Mouse (Mus musculus) CH12.LX (cell line): ENCODE measurements around the gene Exoc3. TPM values are rescaled to one million over a fixed set of nuclear protein-coding genes. Genes with fewer than 3 reads are reported as not detected.

ENCODE experiments used
- DNase-seq: peaks from one replicate; pipeline ENCODE4 v3.0.0-alpha.2; 2013; ENCODE audit errors: extremely low read depth
- H3K27ac ChIP-seq: 2 replicates; pipeline ENCODE4 v1.5.1; 2012; ENCODE audit warnings: low read depth, mild to moderate bottlenecking, control low read depth, moderate library complexity; ENCODE audit not compliant: insufficient read depth
- H3K27me3 ChIP-seq: replicated peaks from 2 replicates; pipeline ENCODE3; 2012; ENCODE audit warnings: inconsistent platforms
- H3K36me3 ChIP-seq, 2 experiments: replicated peaks in 1 of 2; 2 replicates each; pipeline versions ENCODE3 to v1.6.1; 2012; ENCODE audit warnings: inconsistent platforms in 1 of 2, low read length in 1 of 2, mild to moderate bottlenecking in 1 of 2, mixed read lengths in 1 of 2, moderate library complexity in 1 of 2; ENCODE audit not compliant: control insufficient read depth in 1 of 2, insufficient read depth in 1 of 2
- H3K4me1 ChIP-seq, 2 experiments: 2 replicates each; pipeline ENCODE4 v1.6.1; 2012; ENCODE audit warnings: inconsistent platforms in 1 of 2, moderate library complexity in 1 of 2; ENCODE audit not compliant: insufficient read depth in 2 of 2, control insufficient read depth in 1 of 2
- H3K4me2 ChIP-seq: 2 replicates; pipeline ENCODE4 v1.6.1; 2012; ENCODE audit warnings: low read depth, mild to moderate bottlenecking, control low read depth; ENCODE audit not compliant: poor library complexity, insufficient read depth, severe bottlenecking
- H3K4me3 ChIP-seq, 3 experiments: fragments of 150-350 bp in 1 of 3; sonication (generic) in 1 of 3; replicated peaks in 1 of 3; 2 replicates each; pipeline versions ENCODE3 to v1.5.1; 2011 to 2012; ENCODE audit warnings: low read depth in 2 of 3, low read length in 2 of 3, mild to moderate bottlenecking in 2 of 3, moderate library complexity in 2 of 3, control low read depth in 1 of 3, improper control_type of control experiment in 1 of 3, inconsistent platforms in 1 of 3, mixed read lengths in 1 of 3; ENCODE audit not compliant: poor library complexity in 1 of 3
- H3K79me2 ChIP-seq: replicated peaks from 2 replicates; pipeline ENCODE4 v1.6.1; 2012; ENCODE audit warnings: mild to moderate bottlenecking, moderate library complexity; ENCODE audit not compliant: control insufficient read depth, poor library complexity, insufficient read depth, severe bottlenecking; ENCODE audit errors: extremely low read depth
- H3K9ac ChIP-seq: 2 replicates; pipeline ENCODE4 v1.6.1; 2012; ENCODE audit warnings: low read depth, mild to moderate bottlenecking, control low read depth, moderate library complexity; ENCODE audit not compliant: insufficient read depth
- H3K9me3 ChIP-seq: replicated peaks from 2 replicates; pipeline ENCODE3; 2012; ENCODE audit warnings: low read length, inconsistent platforms, mixed read lengths
- BHLHE40 ChIP-seq: IDR thresholded peaks from 2 replicates; pipeline ENCODE4 v1.6.1; 2011; ENCODE audit warnings: mild to moderate bottlenecking, low read depth, low read length, improper control_type of control experiment
- CHD1 ChIP-seq: IDR thresholded peaks from 2 replicates; pipeline ENCODE4 v1.6.1; 2012; ENCODE audit warnings: low read depth, low read length, improper control_type of control experiment, inconsistent platforms
- E2F4 ChIP-seq: IDR thresholded peaks from 2 replicates; pipeline ENCODE4 v1.6.1; 2011; ENCODE audit warnings: low read depth, low read length, improper control_type of control experiment; ENCODE audit not compliant: insufficient replicate concordance
- ELF1 ChIP-seq: IDR thresholded peaks from 2 replicates; pipeline ENCODE4 v1.6.1; 2014; ENCODE audit warnings: low read depth, mild to moderate bottlenecking, inconsistent platforms, low read length, improper control_type of control experiment
- ETS1 ChIP-seq: conservative IDR thresholded peaks from 2 replicates; pipeline ENCODE4 v1.6.1; 2012; ENCODE audit warnings: low read depth, mild to moderate bottlenecking, inconsistent platforms, low read length, improper control_type of control experiment, moderate library complexity
- GABPA ChIP-seq: IDR thresholded peaks from 2 replicates; pipeline ENCODE4 v1.6.1; 2012; ENCODE audit warnings: low read depth, low read length, improper control_type of control experiment, inconsistent platforms; ENCODE audit not compliant: insufficient replicate concordance
- HCFC1 ChIP-seq: IDR thresholded peaks from 2 replicates; pipeline ENCODE4 v1.6.1; 2012; ENCODE audit warnings: low read depth, mild to moderate bottlenecking, inconsistent platforms, low read length, improper control_type of control experiment
- JUN ChIP-seq: IDR thresholded peaks from 2 replicates; pipeline ENCODE4 v1.6.1; 2011; ENCODE audit warnings: low read depth, mild to moderate bottlenecking, low read length, improper control_type of control experiment, moderate library complexity; ENCODE audit not compliant: insufficient read depth
- JUND ChIP-seq: conservative IDR thresholded peaks from 2 replicates; pipeline ENCODE4 v1.6.1; 2011; ENCODE audit warnings: low read depth, low read length, improper control_type of control experiment
- KAT2A ChIP-seq: IDR thresholded peaks from 2 replicates; pipeline ENCODE4 v1.6.1; 2012; ENCODE audit warnings: low read length, improper control_type of control experiment, inconsistent platforms; ENCODE audit not compliant: insufficient replicate concordance
- MAFK ChIP-seq: IDR thresholded peaks from 2 replicates; pipeline ENCODE4 v1.6.1; 2011; ENCODE audit warnings: low read length, improper control_type of control experiment; ENCODE audit not compliant: insufficient replicate concordance
- MXI1 ChIP-seq: IDR thresholded peaks from 2 replicates; pipeline ENCODE4 v1.6.1; 2011; ENCODE audit warnings: mild to moderate bottlenecking, low read depth, low read length, improper control_type of control experiment
- NRF1 ChIP-seq: IDR thresholded peaks from 2 replicates; pipeline ENCODE4 v1.6.1; 2014; ENCODE audit warnings: low read depth, mild to moderate bottlenecking, inconsistent platforms, low read length, improper control_type of control experiment, moderate library complexity
- PAX5 ChIP-seq: IDR thresholded peaks from 2 replicates; pipeline ENCODE4 v1.6.1; 2012; ENCODE audit warnings: low read length, inconsistent platforms, mixed read lengths
- POLR2A ChIP-seq: IDR thresholded peaks from 2 replicates; pipeline ENCODE4 v1.6.1; 2011; ENCODE audit warnings: low read depth, mild to moderate bottlenecking, improper control_type of control experiment, low read length
- RAD21 ChIP-seq: IDR thresholded peaks from 2 replicates; pipeline ENCODE4 v1.6.1; 2011; ENCODE audit warnings: low read depth, mild to moderate bottlenecking, low read length, improper control_type of control experiment, moderate library complexity
- RCOR1 ChIP-seq: conservative IDR thresholded peaks from 2 replicates; pipeline ENCODE4 v1.6.1; 2012; ENCODE audit warnings: low read depth, mild to moderate bottlenecking, inconsistent platforms, low read length, improper control_type of control experiment
- SMC3 ChIP-seq: IDR thresholded peaks from 2 replicates; pipeline ENCODE4 v1.6.1; 2011; ENCODE audit warnings: low read depth, low read length, improper control_type of control experiment
- TBP ChIP-seq: conservative IDR thresholded peaks from 2 replicates; pipeline ENCODE4 v1.6.1; 2011; ENCODE audit warnings: low read depth, low read length, improper control_type of control experiment
- TCF12 ChIP-seq: IDR thresholded peaks from 2 replicates; pipeline ENCODE4 v1.6.1; 2014; ENCODE audit warnings: low read depth, mild to moderate bottlenecking, inconsistent platforms, low read length, improper control_type of control experiment
- USF1 ChIP-seq: IDR thresholded peaks from 2 replicates; pipeline ENCODE4 v1.6.1; 2014; ENCODE audit warnings: low read depth, mild to moderate bottlenecking, inconsistent platforms, low read length, improper control_type of control experiment
- USF2 ChIP-seq: conservative IDR thresholded peaks from 2 replicates; pipeline ENCODE4 v1.6.1; 2011; ENCODE audit warnings: low read depth, low read length, improper control_type of control experiment
- ZC3H11A ChIP-seq: IDR thresholded peaks from 2 replicates; pipeline ENCODE4 v1.6.1; 2012; ENCODE audit warnings: low read depth, mild to moderate bottlenecking, inconsistent platforms, low read length, improper control_type of control experiment
- ZKSCAN1 ChIP-seq: IDR thresholded peaks from 2 replicates; pipeline ENCODE4 v1.6.1; 2012; ENCODE audit warnings: low read depth, inconsistent platforms, low read length, improper control_type of control experiment, borderline replicate concordance
- ZMIZ1 ChIP-seq: IDR thresholded peaks from 2 replicates; pipeline ENCODE4 v1.6.1; 2012; ENCODE audit warnings: low read depth, mild to moderate bottlenecking, inconsistent platforms, low read length, improper control_type of control experiment
- ZNF384 ChIP-seq: IDR thresholded peaks from 2 replicates; pipeline ENCODE4 v1.6.1; 2012; ENCODE audit warnings: low read depth, low read length, improper control_type of control experiment, inconsistent platforms
- dilution Hi-C: fragments of 300-500 bp; cut with MboI; formaldehyde crosslinking; loops from 2 replicates; pipeline ENCODE4 v1.14.3; 2020; ENCODE audit warnings: low sequenced_read_pairs; ENCODE audit not compliant: extremely low pct_unique_long_range_greater_than_20kb, extremely low pct_ligation_motif_present
- in situ Hi-C: fragments of 300-500 bp; cut with MboI; formaldehyde crosslinking; loops from 3 replicates; pipeline ENCODE4 v1.14.3; 2019; ENCODE audit warnings: low sequenced_read_pairs, low pct_ligation_motif_present, low pct_unique_long_range_greater_than_20kb, mixed read lengths
- polyA plus RNA-seq: library from polyadenylated mRNA; unstranded; fragments of >175 nt; gene quantifications from 2 replicates; pipeline ENCODE4 v1.2.1, GENCODE M21; 2012; ENCODE audit warnings: low read depth; ENCODE audit not compliant: insufficient read length
- total RNA-seq, 2 experiments: library from RNA; depleted of rRNA; stranded (reverse); fragments of 300-350 nt in 1 of 2; fragments of >200 nt in 1 of 2; gene quantifications; 2 replicates each; pipeline ENCODE4 v1.2.3; 2012 to 2014

Exoc3 gene
- total and polyA plus RNA-seq, 3 experiments = 23.3 to 28.9 (median 26.5) TPM

DNA sequence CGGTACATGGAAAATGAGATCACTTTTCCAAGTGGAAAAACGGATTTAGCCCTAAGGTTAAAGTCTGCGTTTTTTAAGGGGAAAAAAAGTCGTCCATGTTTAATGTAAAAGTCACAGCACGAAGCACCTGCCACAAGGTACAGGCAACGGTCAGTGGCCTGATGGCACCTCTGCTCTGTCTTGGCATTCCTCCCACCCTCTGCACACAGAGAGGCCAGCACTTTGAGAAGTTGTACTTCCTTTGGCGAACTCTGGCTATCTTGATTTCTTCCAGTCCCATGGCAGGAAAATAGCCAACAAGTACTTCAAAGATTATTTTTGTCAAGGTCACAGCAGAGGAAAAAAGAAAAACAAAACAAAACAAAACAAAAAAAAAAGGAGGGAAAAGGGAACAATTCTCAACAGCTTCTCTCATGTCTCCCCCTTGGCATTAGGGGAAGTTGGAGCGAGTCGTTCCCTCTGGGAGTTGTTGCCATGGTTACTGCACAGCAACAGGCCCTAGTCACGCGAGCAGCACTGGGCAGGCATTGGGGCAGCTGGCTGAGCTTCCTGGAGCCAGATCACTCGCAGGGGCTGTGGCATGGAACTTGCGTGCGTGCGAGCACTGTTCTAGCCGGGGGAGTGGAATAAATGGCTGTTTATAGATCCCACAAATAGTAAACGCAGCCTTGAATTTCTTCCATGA lies 36.8 kb upstream of the Exoc3 start:
- Histone ChIP-seq H3K4me2 (0 out of 2 replicates have a peak overlapping the region, but pooled peaks have one; percentile 0), H3K4me1 (peaks cover 8 to 11% of the 10 kb centered on the region in 2 experiments), H3K27ac (no peak overlapping the region), H3K9me3 (no peaks in the 10 kb centered on the region), H3K27me3 (no peaks in the 10 kb centered on the region), H3K36me3 (no peaks in the 10 kb centered on the region), H3K79me2 (no peaks in the 10 kb centered on the region), H3K4me3 (no peak overlapping the region), H3K9ac (no peak overlapping the region)
- dilution Hi-C loops = no loop called here
- peak; percentile 57 for DNase-seq
- in situ Hi-C loops = no loop called here
- TF ChIP-seq ZKSCAN1 = no peak
- no peak for TF ChIP-seq ZC3H11A
- no peak for TF ChIP-seq KAT2A
- no peak for TF ChIP-seq TBP
- TF ChIP-seq GABPA = no peak
- TF ChIP-seq BHLHE40 = peak; percentile 88

DNA sequence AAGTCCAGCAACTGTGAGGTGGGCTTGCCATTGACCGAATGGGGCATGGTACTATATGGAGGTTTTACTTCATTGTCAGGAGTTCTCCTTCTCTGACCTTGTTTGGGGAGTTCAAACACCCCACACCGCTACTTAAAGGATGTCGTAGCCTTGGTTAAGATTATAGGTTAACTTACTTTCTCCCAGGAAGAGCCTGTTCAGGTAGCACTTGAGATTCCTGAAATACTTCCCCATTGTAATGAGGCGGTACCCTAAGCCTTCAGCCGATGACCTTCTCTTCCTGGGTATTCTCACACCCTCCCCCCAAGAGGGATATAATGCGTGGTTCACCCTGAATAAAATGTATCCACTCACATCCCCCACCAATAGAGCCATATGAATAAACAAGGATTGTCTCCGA lies 29.0 kb upstream of the Exoc3 start:
- Histone ChIP-seq H3K9me3 (no peaks in the 10 kb centered on the region), H3K27me3 (no peaks in the 10 kb centered on the region), H3K4me1 (no peaks in the 10 kb centered on the region), H3K4me3 (no peak overlapping the region), H3K79me2 (no peaks in the 10 kb centered on the region), H3K4me2 (no peak overlapping the region), H3K36me3 (no peaks in the 10 kb centered on the region), H3K9ac (no peak overlapping the region), H3K27ac (no peak overlapping the region)
- TF ChIP-seq RCOR1 (no peak), MAFK (no peak), USF1 (no peak), RAD21 (no peak), POLR2A (no peak), ZNF384 (no peak)
- DNase-seq = no peak
- in situ Hi-C loops (no loop called here), dilution Hi-C loops (no loop called here)

DNA sequence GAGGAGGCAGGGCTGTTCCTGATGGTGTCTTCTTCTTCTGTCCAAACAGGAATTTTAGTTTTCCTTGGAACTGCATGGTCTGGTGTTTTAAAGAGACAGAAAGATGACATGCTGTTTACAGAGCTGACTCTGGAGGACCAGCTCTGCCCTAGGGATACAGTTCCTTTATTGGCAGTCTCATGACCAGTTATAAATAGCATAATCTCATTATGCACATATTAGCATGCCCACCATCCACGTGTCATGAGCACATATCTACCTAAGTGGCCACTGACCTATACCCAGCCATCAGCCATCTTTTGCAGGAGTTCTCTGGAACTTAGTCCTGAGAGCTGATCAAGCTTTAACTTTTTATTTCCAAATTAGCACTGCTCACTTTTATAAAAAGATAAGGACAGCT lies 12.1 kb upstream of the Exoc3 start:
- Histone ChIP-seq H3K4me3 (no peak overlapping the region), H3K27me3 (no peaks in the 10 kb centered on the region), H3K9me3 (no peaks in the 10 kb centered on the region), H3K4me2 (no peak overlapping the region), H3K36me3 (no peaks in the 10 kb centered on the region), H3K79me2 (no peaks in the 10 kb centered on the region), H3K4me1 (no peaks in the 10 kb centered on the region), H3K9ac (no peak overlapping the region), H3K27ac (no peak overlapping the region)
- in situ Hi-C loops (no loop called here), dilution Hi-C loops (no loop called here)
- DNase-seq = no peak
- TF ChIP-seq JUN = no peak
- TF ChIP-seq ELF1 = no peak
- TF ChIP-seq USF2 = no peak
- TF ChIP-seq ZMIZ1 = no peak
- TF ChIP-seq CHD1 = no peak
- TF ChIP-seq ZC3H11A = no peak
- no peak for TF ChIP-seq RCOR1
- no peak for TF ChIP-seq SMC3
- no peak for TF ChIP-seq TCF12
- no peak for TF ChIP-seq POLR2A
- no peak for TF ChIP-seq GABPA
- TF ChIP-seq MAFK = no peak
- no peak for TF ChIP-seq NRF1
- TF ChIP-seq PAX5 = no peak
- TF ChIP-seq MXI1 = no peak
- TF ChIP-seq JUND = no peak
- no peak for TF ChIP-seq HCFC1
- TF ChIP-seq E2F4 = no peak
- no peak for TF ChIP-seq ETS1
